Mouse (Mus musculus) heart, postnatal 0 days (tissue): Measurements from ENCODE around the gene Tcerg1l.

Experiments used
- CTCF ChIP-seq: IDR thresholded peaks from 2 replicates; pipeline ENCODE4 v1.5.1; 2016; ENCODE audit warnings: antibody characterized with exemption, control low read depth, low read depth
- EP300 ChIP-seq: IDR thresholded peaks from 2 replicates; pipeline ENCODE4 v1.6.1; 2016; ENCODE audit warnings: antibody characterized with exemption, low read depth

- TF ChIP-seq CTCF (peak; percentile 22), EP300 (no peak)
These were observed 31.3 kb upstream of the Tcerg1l start for GRCm38 (mm10) chr7:138428826-138429225.
